Mouse (Mus musculus) liver, embryonic 14.5 days (tissue): ENCODE data around the gene Tns1. TPM values are rescaled to one million over a fixed set of nuclear protein-coding genes. Genes with fewer than 3 reads are reported as not detected.

Source experiments
- ATAC-seq: fragments of 200-750 bp; cut with Nextera tagmentation; 2 replicates; pipeline ENCODE4 v1.8.0; 2017; ENCODE audit warnings: moderate number of reproducible peaks, mild to moderate bottlenecking, moderate library complexity; ENCODE audit not compliant: insufficient read depth
- DNase-seq, 3 experiments: peaks; one replicate each; pipeline ENCODE4 v3.0.0-alpha.2; 2012 to 2013; ENCODE audit warnings: low read depth in 3 of 3, low spot score in 3 of 3
- H3K27ac ChIP-seq: fragments of 300-500 bp; sonication (generic); 2 replicates; pipeline ENCODE4 v1.5.1; 2014; ENCODE audit warnings: moderate library complexity, mild to moderate bottlenecking, control low read depth, inconsistent platforms
- H3K27me3 ChIP-seq: fragments of 300-500 bp; sonication (generic); 2 replicates; pipeline ENCODE4 v1.6.1; 2014; ENCODE audit warnings: mild to moderate bottlenecking, low read length, moderate library complexity; ENCODE audit not compliant: control insufficient read depth, insufficient read depth
- H3K36me3 ChIP-seq: fragments of 300-500 bp; sonication (generic); replicated peaks from 2 replicates; pipeline ENCODE4 v1.6.1; 2014; ENCODE audit warnings: low read depth; ENCODE audit not compliant: control insufficient read depth, insufficient read depth
- H3K4me1 ChIP-seq, 2 experiments: fragments of 200-500 bp in 1 of 2; fragments of 300-500 bp in 1 of 2; sonication (generic) in 1 of 2; replicated peaks; 2 replicates each; pipeline ENCODE4 v1.6.1; 2012 to 2014; ENCODE audit warnings: antibody characterized with exemption in 1 of 2, inconsistent platforms in 1 of 2, low read length in 1 of 2; ENCODE audit not compliant: control insufficient read depth in 2 of 2, insufficient read depth in 2 of 2
- H3K4me2 ChIP-seq: fragments of 300-500 bp; sonication (generic); 2 replicates; pipeline ENCODE4 v1.6.1; 2014; ENCODE audit warnings: low read depth, mild to moderate bottlenecking, control low read depth, moderate library complexity
- H3K4me3 ChIP-seq, 2 experiments: fragments of 200-500 bp in 1 of 2; fragments of 300-500 bp in 1 of 2; sonication (generic) in 1 of 2; 2 replicates each; pipeline ENCODE4 v1.5.1; 2012 to 2014; ENCODE audit warnings: low read depth in 2 of 2, low read length in 2 of 2, mild to moderate bottlenecking in 2 of 2, control low read depth in 1 of 2, inconsistent platforms in 1 of 2, moderate library complexity in 1 of 2; ENCODE audit not compliant: insufficient read depth in 1 of 2
- H3K9ac ChIP-seq: fragments of 300-500 bp; sonication (generic); replicated peaks from 2 replicates; pipeline ENCODE4 v1.6.1; 2014; ENCODE audit warnings: mild to moderate bottlenecking, control low read depth, moderate library complexity
- H3K9me3 ChIP-seq: fragments of 300-500 bp; sonication (generic); 2 replicates; pipeline ENCODE4 v1.6.1; 2016; ENCODE audit warnings: low read length, mixed read lengths; ENCODE audit not compliant: control insufficient read depth
- CTCF ChIP-seq: IDR thresholded peaks from 2 replicates; pipeline ENCODE4 v1.5.1; 2016; ENCODE audit warnings: antibody characterized with exemption, low read depth, control low read depth
- EP300 ChIP-seq: IDR thresholded peaks from 2 replicates; pipeline ENCODE4 v1.6.1; 2016; ENCODE audit warnings: antibody characterized with exemption, low read depth
- WGBS: fragments of 180-500 bp; shearing (Covaris S2); extraction: QIAGEN DNeasy Blood & Tissue Kit; methylation state at CpG from one replicate; pipeline ENCODE4 v1.1.7; 2014; ENCODE audit not compliant: insufficient replicate concordance; 5-methylcytosine and 5-hydroxymethylcytosine counted together
- polyA plus RNA-seq, 2 experiments: library from polyadenylated mRNA; depleted of rRNA in 1 of 2; stranded (reverse) in 1 of 2; unstranded in 1 of 2; fragments of >200 nt; fragmentation: Nextera tagmentation in 1 of 2; extraction: Ambion mirVana in 1 of 2; gene quantifications; 2 replicates each; pipeline versions ENCODE4 v1.2.1 to v1.2.3; 2012 to 2014

Gene Tns1
- polyA plus RNA-seq, 2 experiments = 7.2 to 15.7 TPM

DNA sequence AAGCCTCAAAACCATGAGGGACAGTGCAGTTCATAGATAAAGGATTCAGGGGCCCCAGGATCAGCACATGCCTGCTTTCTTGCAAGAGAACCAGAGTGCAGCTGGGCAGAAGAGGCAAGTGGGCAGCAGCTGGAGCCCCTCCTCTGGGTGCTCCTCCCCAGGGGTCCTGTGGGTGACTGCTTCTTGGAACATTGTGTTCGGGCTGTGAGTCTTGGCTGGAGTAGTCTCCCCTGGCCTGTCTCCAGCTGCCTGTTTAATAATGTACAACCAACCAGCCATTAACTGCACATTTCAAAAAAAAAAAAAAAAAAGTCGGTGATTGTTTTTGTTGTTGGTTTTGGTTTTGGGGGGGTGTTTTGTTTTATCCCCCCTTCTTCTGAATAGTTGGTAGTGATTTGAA lies 76.9 kb downstream of the Tns1 start:
- ATAC-seq = no peak

DNA sequence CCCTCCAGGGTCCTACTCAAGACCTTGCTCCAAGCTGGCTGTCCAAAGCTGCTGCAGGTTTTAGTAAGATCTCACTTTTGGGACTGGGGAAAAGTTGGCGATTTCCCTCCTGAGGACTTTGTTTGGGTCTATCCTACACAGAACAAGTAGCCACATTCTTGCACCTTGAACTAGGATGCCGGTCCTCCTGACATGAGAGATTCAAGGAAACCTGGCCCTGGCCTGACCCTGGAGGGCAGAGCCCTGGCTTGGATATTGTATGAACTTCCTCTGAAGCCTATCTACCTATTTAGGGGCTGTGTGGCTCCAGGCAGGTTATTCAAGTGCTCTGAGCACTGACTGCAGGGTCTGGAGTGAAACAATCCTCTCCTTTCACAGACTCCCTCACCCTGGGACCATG lies 79.2 kb downstream of the Tns1 start:
- Histone ChIP-seq H3K4me1 (peaks cover 26 to 43% of the 10 kb centered on the region in 2 experiments), H3K27ac (no peak overlapping the region), H3K9ac (no peak overlapping the region), H3K4me2 (no peak overlapping the region), H3K36me3 (no peaks in the 10 kb centered on the region), H3K4me3 (no peak overlapping the region), H3K9me3 (no peaks in the 10 kb centered on the region), H3K27me3 (no peaks in the 10 kb centered on the region)
- 67% methylated on average over 2 of the region's 2 CpGs for WGBS
- TF ChIP-seq EP300 = no peak
- TF ChIP-seq CTCF = no peak
- ATAC-seq (no peak), DNase-seq (no peak)

More for the DNA sequence above, 76.9 kb downstream of the Tns1 start:
- no peak for TF ChIP-seq CTCF
- TF ChIP-seq EP300 = no peak
- H3K27me3 ChIP-seq = no peaks in the 10 kb centered on the region
- no peak overlapping the region for H3K4me3 ChIP-seq
- H3K27ac ChIP-seq = no peak overlapping the region
- DNase-seq = no peak
- H3K36me3 ChIP-seq = no peaks in the 10 kb centered on the region
- no peak overlapping the region for H3K4me2 ChIP-seq
- H3K4me1 ChIP-seq = peaks cover 18 to 23% of the 10 kb centered on the region in 2 experiments
- H3K9ac ChIP-seq = no peak overlapping the region
- WGBS = 55% methylated on average over 2 of the region's 2 CpGs
- H3K9me3 ChIP-seq = no peaks in the 10 kb centered on the region

DNA sequence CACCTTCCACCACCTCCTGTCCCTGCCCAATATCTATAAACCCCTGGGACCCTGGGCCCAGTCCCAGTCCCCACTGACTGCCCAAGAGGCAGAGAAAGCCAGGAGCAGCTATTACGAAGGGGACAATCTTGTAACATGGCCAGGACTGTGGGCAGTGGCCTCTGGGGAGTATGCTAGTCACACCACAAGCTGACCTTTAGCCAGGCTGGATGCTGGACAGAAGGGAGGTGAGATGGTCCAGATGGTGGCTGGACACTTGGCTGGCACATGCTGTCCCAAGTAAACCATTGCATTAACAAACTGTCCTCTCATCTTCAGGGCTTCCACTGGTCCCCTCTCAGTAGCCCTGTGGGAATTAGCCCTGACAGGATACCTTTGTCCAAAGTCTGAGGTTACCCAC lies 79.8 kb downstream of the Tns1 start:
- no peak for ATAC-seq
- peaks cover 26 to 43% of the 10 kb centered on the region in 2 experiments for H3K4me1 ChIP-seq
- WGBS = 57% methylated on average over 1 of the region's 1 CpGs

DNA sequence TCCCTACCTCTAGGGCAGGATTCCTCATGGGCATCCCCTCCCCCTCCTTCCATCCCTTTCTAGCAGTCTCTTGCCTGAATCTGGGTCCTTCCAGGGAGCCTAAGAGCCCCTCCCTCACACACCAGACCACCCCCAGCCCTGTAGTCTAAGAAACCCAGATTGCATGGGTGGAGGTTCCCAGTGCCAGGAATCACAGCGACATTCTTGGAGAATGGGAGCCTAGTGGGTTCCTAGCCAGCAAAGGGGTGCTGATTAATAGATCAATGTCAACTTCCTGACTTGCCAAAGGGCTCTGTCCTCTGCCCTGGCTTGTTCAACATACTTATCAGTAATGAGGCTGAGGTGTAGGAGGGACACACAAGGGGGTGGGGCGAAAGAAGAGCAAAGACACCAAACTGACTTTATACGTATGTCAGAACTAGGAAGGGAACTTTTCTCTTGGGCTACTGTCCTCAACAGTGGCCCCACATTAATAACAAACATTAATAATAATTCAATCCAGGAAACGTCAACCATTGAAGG lies 80.6 kb downstream of the Tns1 start:
- TF ChIP-seq CTCF (no peak), EP300 (no peak)
- H3K9ac ChIP-seq = no peak overlapping the region
- DNase-seq (peak in 1 of 3 experiments; percentile 14), ATAC-seq (peak; percentile 44; the same call in 1 of the 2 replicates)
- H3K9me3 ChIP-seq = no peaks in the 10 kb centered on the region
- no peaks in the 10 kb centered on the region for H3K36me3 ChIP-seq
- H3K27ac ChIP-seq = no peak overlapping the region
- no peak overlapping the region for H3K4me3 ChIP-seq
- H3K27me3 ChIP-seq = no peaks in the 10 kb centered on the region
- H3K4me1 ChIP-seq = peaks cover 26 to 43% of the 10 kb centered on the region in 2 experiments
- 0 out of 2 replicates have a peak overlapping the region, but pooled peaks have one; percentile 1 for H3K4me2 ChIP-seq
- whole genome bisulfite sequencing = 25% methylated on average over 4 of the region's 4 CpGs

More for the DNA sequence above, 79.8 kb downstream of the Tns1 start:
- no peak for DNase-seq
- Histone ChIP-seq H3K36me3 (no peaks in the 10 kb centered on the region), H3K27ac (no peak overlapping the region), H3K4me2 (no peak overlapping the region), H3K9ac (no peak overlapping the region), H3K27me3 (no peaks in the 10 kb centered on the region), H3K4me3 (no peak overlapping the region), H3K9me3 (no peaks in the 10 kb centered on the region)
- no peak for TF ChIP-seq EP300
- TF ChIP-seq CTCF = no peak

DNA sequence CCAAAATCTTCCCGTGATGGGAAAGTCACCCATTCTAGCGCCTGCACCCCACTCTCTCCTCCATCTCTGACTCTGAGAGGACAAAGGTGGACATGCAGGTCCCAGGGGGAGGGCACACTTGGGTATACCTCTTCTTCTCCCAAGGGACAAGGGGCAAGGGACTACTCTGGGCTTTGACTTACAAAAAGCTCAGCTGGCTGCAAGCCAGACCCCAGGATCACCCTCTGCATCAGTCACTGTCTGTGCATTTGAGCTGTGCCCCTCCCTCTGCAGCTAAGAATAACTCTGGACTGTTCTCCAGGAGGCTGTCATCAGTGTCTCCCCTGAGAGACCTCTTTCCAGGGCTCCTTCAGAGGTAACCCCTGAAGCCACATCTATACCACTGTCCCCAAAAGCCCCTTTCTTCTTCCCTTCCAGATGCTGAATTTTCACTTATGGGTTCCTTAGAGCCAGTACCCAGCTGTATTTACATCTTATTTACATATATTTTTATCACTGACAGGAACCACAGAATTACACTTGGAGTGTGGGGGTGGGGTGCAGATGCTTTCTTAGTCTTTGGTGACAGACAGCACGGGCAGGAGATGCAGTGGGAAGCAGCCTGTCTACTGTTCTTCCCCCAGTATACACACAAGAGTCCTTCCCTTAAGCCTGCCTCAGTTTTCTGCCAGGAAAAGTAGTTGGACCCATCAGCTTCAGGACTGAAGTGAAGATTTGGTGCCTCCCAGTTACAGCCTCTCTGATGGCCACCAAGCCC lies 81.4 kb downstream of the Tns1 start:
- Histone ChIP-seq H3K36me3 (no peaks in the 10 kb centered on the region), H3K9ac (no peak overlapping the region), H3K9me3 (no peaks in the 10 kb centered on the region), H3K4me1 (peaks cover 26 to 43% of the 10 kb centered on the region in 2 experiments), H3K4me2 (0 out of 2 replicates have a peak overlapping the region, but pooled peaks have one; percentile 1), H3K27me3 (no peaks in the 10 kb centered on the region), H3K27ac (no peak overlapping the region), H3K4me3 (no peak overlapping the region)
- DNase-seq = no peak
- no peak for TF ChIP-seq CTCF
- TF ChIP-seq EP300 = no peak
- WGBS = 40% methylated on average over 3 of the region's 3 CpGs
- no peak for ATAC-seq
